Mouse (Mus musculus): ENCODE measurements around the gene Syt1. TPM values are rescaled to one million over a fixed set of nuclear protein-coding genes. Genes with fewer than 3 reads are reported as not detected.

Syt1 gene
- polyA plus RNA-seq, 1 experiment from 2014 or later, result 0.22 TPM

- no peaks in the 10 kb centered on the region for H3K27me3 ChIP-seq (ENCODE audit: control insufficient read depth, insufficient read depth, low read depth, low read length)
- H3K4me3 ChIP-seq (ENCODE audit: low read depth, low read length), result no peak overlapping the region
- 64% methylated on average over 8 of the region's 8 CpGs for WGBS (ENCODE audit: insufficient replicate concordance)
- no peak overlapping the region for H3K27ac ChIP-seq (ENCODE audit: low read length)
- no peaks in the 10 kb centered on the region for H3K9me3 ChIP-seq (replicated peaks; ENCODE audit: control insufficient read depth, low read length)
- H3K36me3 ChIP-seq (ENCODE audit: control insufficient read depth, insufficient read depth), result no peaks in the 10 kb centered on the region
- no peak overlapping the region for H3K4me2 ChIP-seq (ENCODE audit: low read depth, low read length)
- ATAC-seq (ENCODE audit: low read depth), result no peak
- no peak overlapping the region for H3K9ac ChIP-seq (ENCODE audit: low read depth, low read length)
- no peaks in the 10 kb centered on the region for H3K4me1 ChIP-seq (ENCODE audit: control insufficient read depth, low read depth, low read length)
Observed at GRCm38 (mm10) chr10:108776735-108777134, 234.0 kb downstream of the Syt1 start.

DNA sequence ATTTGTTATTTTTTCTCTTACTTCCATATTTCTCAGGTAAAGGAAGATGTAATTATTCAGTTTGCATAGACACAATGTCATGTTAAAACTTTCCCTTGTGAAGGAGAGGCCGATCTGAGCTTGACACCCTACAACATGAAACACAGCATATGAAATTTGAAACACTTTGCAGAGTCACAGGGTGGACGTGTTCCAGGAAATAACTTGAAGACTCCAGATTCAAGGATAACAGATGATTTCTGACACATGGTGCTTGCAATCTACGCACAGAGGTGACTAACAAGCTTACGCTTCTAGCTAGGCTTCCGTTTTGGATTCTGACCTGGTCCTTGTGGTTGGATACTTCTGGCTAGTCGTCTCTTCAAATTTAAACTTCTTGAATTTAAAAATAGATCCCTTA, 239.7 kb downstream of the Syt1 start:
- no peak for ATAC-seq (ENCODE audit: low read depth)
- H3K27ac ChIP-seq (ENCODE audit: low read length), result no peak overlapping the region
- H3K4me2 ChIP-seq (ENCODE audit: low read depth, low read length), result no peak overlapping the region
- no peaks in the 10 kb centered on the region for H3K27me3 ChIP-seq (ENCODE audit: control insufficient read depth, insufficient read depth, low read depth, low read length)
- no peaks in the 10 kb centered on the region for H3K36me3 ChIP-seq (ENCODE audit: control insufficient read depth, insufficient read depth)
- no peak overlapping the region for H3K9ac ChIP-seq (ENCODE audit: low read depth, low read length)
- H3K4me3 ChIP-seq (ENCODE audit: low read depth, low read length), result no peak overlapping the region
- WGBS (ENCODE audit: insufficient replicate concordance), result 53% methylated on average over 6 of the region's 6 CpGs
- H3K4me1 ChIP-seq (ENCODE audit: control insufficient read depth, low read depth, low read length), result no peaks in the 10 kb centered on the region
- H3K9me3 ChIP-seq (replicated peaks; ENCODE audit: control insufficient read depth, low read length), result no peaks in the 10 kb centered on the region

DNA sequence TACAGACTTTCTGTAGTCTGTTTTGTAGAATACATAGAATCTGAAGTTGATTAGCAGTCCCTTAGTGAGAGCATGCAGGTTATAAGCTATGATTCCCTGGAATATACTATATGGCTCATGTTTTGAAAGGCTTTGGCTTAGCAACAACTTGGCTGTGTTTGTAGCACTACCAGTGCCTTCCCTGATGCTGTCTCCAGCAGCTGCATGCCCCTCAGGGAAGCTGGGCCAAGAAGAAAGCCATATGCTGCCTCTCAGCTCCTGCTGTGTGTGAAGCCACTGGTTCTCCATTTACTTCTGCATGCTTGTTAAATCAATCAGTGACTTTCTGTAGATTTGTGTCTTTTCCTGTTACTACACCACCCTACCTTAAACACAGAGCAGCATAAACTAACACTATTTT, 245.2 kb downstream of the Syt1 start:
- H3K9ac ChIP-seq (ENCODE audit: low read depth, low read length), result no peak overlapping the region
- ATAC-seq (ENCODE audit: low read depth), result no peak
- H3K36me3 ChIP-seq (ENCODE audit: control insufficient read depth, insufficient read depth), result no peaks in the 10 kb centered on the region
- no peaks in the 10 kb centered on the region for H3K4me1 ChIP-seq (ENCODE audit: control insufficient read depth, low read depth, low read length)
- H3K9me3 ChIP-seq (replicated peaks; ENCODE audit: control insufficient read depth, low read length), result no peaks in the 10 kb centered on the region
- no peak overlapping the region for H3K4me3 ChIP-seq (ENCODE audit: low read depth, low read length)
- no peak overlapping the region for H3K4me2 ChIP-seq (ENCODE audit: low read depth, low read length)
- H3K27me3 ChIP-seq (ENCODE audit: control insufficient read depth, insufficient read depth, low read depth, low read length), result no peaks in the 10 kb centered on the region
- no peak overlapping the region for H3K27ac ChIP-seq (ENCODE audit: low read length)

DNA sequence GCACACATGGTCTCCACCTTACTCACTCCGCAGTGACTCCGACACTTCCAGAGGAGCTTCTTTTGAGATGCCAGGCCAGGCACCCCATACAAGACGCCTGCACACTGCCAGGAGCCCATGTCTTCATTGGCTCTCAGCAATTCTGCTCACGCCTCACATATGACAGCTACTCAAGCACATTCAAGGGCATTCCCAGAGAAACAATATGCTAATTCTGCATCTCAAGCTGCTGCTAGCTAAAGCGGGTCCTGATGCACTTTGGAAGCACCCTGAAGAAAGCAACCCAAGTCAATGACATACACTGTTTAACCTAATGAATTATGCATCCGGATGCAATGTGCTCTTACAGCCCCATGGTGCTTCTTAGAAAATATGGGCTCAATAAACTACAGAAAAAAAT, 247.1 kb downstream of the Syt1 start:
- Histone ChIP-seq H3K4me2 (ENCODE audit: low read depth, low read length) (no peak overlapping the region), H3K9me3 (replicated peaks; ENCODE audit: control insufficient read depth, low read length) (no peaks in the 10 kb centered on the region), H3K4me3 (ENCODE audit: low read depth, low read length) (no peak overlapping the region), H3K27ac (ENCODE audit: low read length) (no peak overlapping the region), H3K4me1 (ENCODE audit: control insufficient read depth, low read depth, low read length) (no peaks in the 10 kb centered on the region), H3K9ac (ENCODE audit: low read depth, low read length) (no peak overlapping the region), H3K27me3 (ENCODE audit: control insufficient read depth, insufficient read depth, low read depth, low read length) (no peaks in the 10 kb centered on the region), H3K36me3 (ENCODE audit: control insufficient read depth, insufficient read depth) (no peaks in the 10 kb centered on the region)
- no peak for ATAC-seq (ENCODE audit: low read depth)
- WGBS (ENCODE audit: insufficient replicate concordance), result 60% methylated on average over 6 of the region's 6 CpGs

- no peak overlapping the region for H3K27ac ChIP-seq (ENCODE audit: low read length)
- WGBS (ENCODE audit: insufficient replicate concordance), result 68% methylated on average over 2 of the region's 2 CpGs
- no peaks in the 10 kb centered on the region for H3K9me3 ChIP-seq (replicated peaks; ENCODE audit: control insufficient read depth, low read length)
- no peaks in the 10 kb centered on the region for H3K27me3 ChIP-seq (ENCODE audit: control insufficient read depth, insufficient read depth, low read depth, low read length)
- H3K9ac ChIP-seq (ENCODE audit: low read depth, low read length), result no peak overlapping the region
- no peak for ATAC-seq (ENCODE audit: low read depth)
- no peaks in the 10 kb centered on the region for H3K4me1 ChIP-seq (ENCODE audit: control insufficient read depth, low read depth, low read length)
- no peak overlapping the region for H3K4me3 ChIP-seq (ENCODE audit: low read depth, low read length)
- no peak overlapping the region for H3K4me2 ChIP-seq (ENCODE audit: low read depth, low read length)
- no peaks in the 10 kb centered on the region for H3K36me3 ChIP-seq (ENCODE audit: control insufficient read depth, insufficient read depth)
Observed at GRCm38 (mm10) chr10:108753304-108753703, 257.5 kb downstream of the Syt1 start.

DNA sequence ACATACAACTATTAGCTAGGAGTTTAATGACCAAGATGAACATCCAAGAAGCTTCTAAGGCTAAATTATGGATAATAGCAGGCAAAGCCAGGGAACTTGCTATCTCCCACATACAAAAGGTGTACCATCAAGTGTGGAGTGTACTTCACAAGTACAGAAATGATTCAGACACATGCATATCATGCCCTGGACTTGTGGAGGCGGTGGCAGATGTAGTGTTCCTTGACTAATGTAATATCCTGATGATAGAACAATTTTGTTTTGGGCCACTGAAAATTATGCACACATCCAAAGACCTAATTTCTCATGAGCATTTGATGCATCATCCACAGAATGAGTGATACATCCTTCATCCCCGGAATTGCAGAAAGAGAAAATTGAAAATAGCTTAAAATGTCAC, 267.0 kb downstream of the Syt1 start:
- no peak overlapping the region for H3K4me2 ChIP-seq (ENCODE audit: low read depth, low read length)
- H3K4me3 ChIP-seq (ENCODE audit: low read depth, low read length), result no peak overlapping the region
- ATAC-seq (ENCODE audit: low read depth), result no peak
- 40% methylated on average over 2 of the region's 2 CpGs for WGBS (ENCODE audit: insufficient replicate concordance)
- no peak overlapping the region for H3K9ac ChIP-seq (ENCODE audit: low read depth, low read length)
- no peaks in the 10 kb centered on the region for H3K9me3 ChIP-seq (replicated peaks; ENCODE audit: control insufficient read depth, low read length)
- no peaks in the 10 kb centered on the region for H3K27me3 ChIP-seq (ENCODE audit: control insufficient read depth, insufficient read depth, low read depth, low read length)
- H3K36me3 ChIP-seq (ENCODE audit: control insufficient read depth, insufficient read depth), result no peaks in the 10 kb centered on the region
- no peaks in the 10 kb centered on the region for H3K4me1 ChIP-seq (ENCODE audit: control insufficient read depth, low read depth, low read length)
- H3K27ac ChIP-seq (ENCODE audit: low read length), result no peak overlapping the region

- no peak overlapping the region for H3K4me3 ChIP-seq (ENCODE audit: low read depth, low read length)
- H3K4me1 ChIP-seq (ENCODE audit: control insufficient read depth, low read depth, low read length), result no peaks in the 10 kb centered on the region
- no peak overlapping the region for H3K4me2 ChIP-seq (ENCODE audit: low read depth, low read length)
- 32% methylated on average over 2 of the region's 2 CpGs for WGBS (ENCODE audit: insufficient replicate concordance)
- no peaks in the 10 kb centered on the region for H3K9me3 ChIP-seq (replicated peaks; ENCODE audit: control insufficient read depth, low read length)
- H3K36me3 ChIP-seq (ENCODE audit: control insufficient read depth, insufficient read depth), result no peaks in the 10 kb centered on the region
- no peaks in the 10 kb centered on the region for H3K27me3 ChIP-seq (ENCODE audit: control insufficient read depth, insufficient read depth, low read depth, low read length)
- H3K9ac ChIP-seq (ENCODE audit: low read depth, low read length), result no peak overlapping the region
- ATAC-seq (ENCODE audit: low read depth), result no peak
- H3K27ac ChIP-seq (ENCODE audit: low read length), result no peak overlapping the region
Observed at GRCm38 (mm10) chr10:108733982-108734381, 276.8 kb downstream of the Syt1 start.

DNA sequence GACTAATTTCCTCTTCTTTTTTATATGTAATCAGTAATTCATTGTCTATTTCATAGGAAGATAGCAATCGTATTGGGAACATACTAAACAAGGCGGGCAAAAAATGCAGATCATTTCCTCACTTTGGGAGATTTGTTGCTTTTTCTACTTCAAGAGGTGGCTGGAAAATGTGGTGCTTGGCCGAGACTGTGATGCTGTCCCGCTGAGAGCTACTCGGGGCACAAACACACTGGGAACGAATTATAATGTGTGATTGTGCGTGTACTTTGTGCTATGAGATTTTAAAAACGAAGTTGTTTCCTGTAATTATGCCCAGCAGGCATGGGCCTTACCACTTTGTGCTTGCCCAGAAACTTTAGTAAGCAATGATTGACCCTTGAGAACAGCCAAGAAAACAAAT, 281.8 kb downstream of the Syt1 start:
- Histone ChIP-seq H3K4me3 (ENCODE audit: low read depth, low read length) (no peak overlapping the region), H3K4me1 (ENCODE audit: control insufficient read depth, low read depth, low read length) (no peaks in the 10 kb centered on the region), H3K4me2 (ENCODE audit: low read depth, low read length) (no peak overlapping the region), H3K27ac (ENCODE audit: low read length) (no peak overlapping the region), H3K9ac (ENCODE audit: low read depth, low read length) (no peak overlapping the region), H3K9me3 (replicated peaks; ENCODE audit: control insufficient read depth, low read length) (no peaks in the 10 kb centered on the region), H3K36me3 (ENCODE audit: control insufficient read depth, insufficient read depth) (no peaks in the 10 kb centered on the region), H3K27me3 (ENCODE audit: control insufficient read depth, insufficient read depth, low read depth, low read length) (no peaks in the 10 kb centered on the region)
- 67% methylated on average over 8 of the region's 8 CpGs for WGBS (ENCODE audit: insufficient replicate concordance)
- ATAC-seq (ENCODE audit: low read depth), result no peak

- no peak for ATAC-seq (ENCODE audit: low read depth)
- 58% methylated on average over 4 of the region's 4 CpGs for WGBS (ENCODE audit: insufficient replicate concordance)
- H3K36me3 ChIP-seq (ENCODE audit: control insufficient read depth, insufficient read depth), result no peaks in the 10 kb centered on the region
Observed at GRCm38 (mm10) chr10:108726391-108726790, 284.4 kb downstream of the Syt1 start.

DNA sequence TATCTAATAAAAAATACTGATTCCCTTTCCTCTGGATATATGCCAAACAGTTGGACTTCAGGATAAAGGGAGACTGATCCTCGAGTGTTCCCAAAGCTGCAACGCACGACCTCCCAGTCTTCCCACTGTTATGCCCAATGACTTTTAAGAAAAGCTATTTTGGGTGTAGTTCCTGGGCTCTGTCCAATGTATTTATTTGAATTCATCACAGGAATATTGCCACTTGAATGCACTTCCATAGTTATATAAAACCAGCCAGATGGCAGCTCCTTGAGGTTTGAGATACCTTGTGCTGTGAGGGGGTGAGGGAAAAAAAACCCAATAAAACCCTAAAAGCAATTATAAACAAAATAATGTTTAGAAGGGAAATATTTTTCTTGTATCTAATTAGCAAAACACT, 285.9 kb downstream of the Syt1 start:
- no peaks in the 10 kb centered on the region for H3K36me3 ChIP-seq (ENCODE audit: control insufficient read depth, insufficient read depth)
- H3K4me3 ChIP-seq (ENCODE audit: low read depth, low read length), result no peak overlapping the region
- ATAC-seq (ENCODE audit: low read depth), result no peak
- WGBS (ENCODE audit: insufficient replicate concordance), result 54% methylated on average over 3 of the region's 3 CpGs
- no peaks in the 10 kb centered on the region for H3K27me3 ChIP-seq (ENCODE audit: control insufficient read depth, insufficient read depth, low read depth, low read length)
- H3K4me2 ChIP-seq (ENCODE audit: low read depth, low read length), result no peak overlapping the region
- H3K27ac ChIP-seq (ENCODE audit: low read length), result no peak overlapping the region
- no peaks in the 10 kb centered on the region for H3K4me1 ChIP-seq (ENCODE audit: control insufficient read depth, low read depth, low read length)
- no peak overlapping the region for H3K9ac ChIP-seq (ENCODE audit: low read depth, low read length)
- no peaks in the 10 kb centered on the region for H3K9me3 ChIP-seq (replicated peaks; ENCODE audit: control insufficient read depth, low read length)

More at GRCm38 (mm10) chr10:108726391-108726790, 284.4 kb downstream of the Syt1 start:
- no peaks in the 10 kb centered on the region for H3K27me3 ChIP-seq (ENCODE audit: control insufficient read depth, insufficient read depth, low read depth, low read length)
- H3K9me3 ChIP-seq (replicated peaks; ENCODE audit: control insufficient read depth, low read length), result no peaks in the 10 kb centered on the region
- no peaks in the 10 kb centered on the region for H3K4me1 ChIP-seq (ENCODE audit: control insufficient read depth, low read depth, low read length)
- H3K4me3 ChIP-seq (ENCODE audit: low read depth, low read length), result no peak overlapping the region
- H3K27ac ChIP-seq (ENCODE audit: low read length), result no peak overlapping the region
- no peak overlapping the region for H3K9ac ChIP-seq (ENCODE audit: low read depth, low read length)
- no peak overlapping the region for H3K4me2 ChIP-seq (ENCODE audit: low read depth, low read length)
